Mouse (Mus musculus) E14TG2a.4 (cell line): ENCODE measurements around the gene Abhd18.
"Not testable (repeated sequence)": the region's sequence is repeated elsewhere in the genome, so short reads cannot be mapped to it uniquely, and the experiment has no call there.

Source experiments
- H3K27me3 ChIP-seq: 2 replicates; pipeline ENCODE4 v1.6.1; 2014; ENCODE audit warnings: low read length, control low read depth; ENCODE audit not compliant: insufficient read depth
- H3K36me3 ChIP-seq: 2 replicates; pipeline ENCODE4 v1.6.1; 2014; ENCODE audit warnings: low read length, control low read depth; ENCODE audit not compliant: insufficient read depth
- H3K4me1 ChIP-seq: replicated peaks from 2 replicates; pipeline ENCODE4 v1.6.1; 2014; ENCODE audit warnings: low read depth, low read length, control low read depth
- H3K4me3 ChIP-seq: replicated peaks from 2 replicates; pipeline ENCODE4 v1.5.1; 2014; ENCODE audit warnings: mild to moderate bottlenecking, low read length
- H3K9me3 ChIP-seq: 2 replicates; pipeline ENCODE4 v1.6.1; 2014; ENCODE audit warnings: low read length, control low read depth
- CTCF ChIP-seq: conservative IDR thresholded peaks from 2 replicates; pipeline ENCODE4 v1.5.1; 2014; ENCODE audit warnings: low read length
- NANOG ChIP-seq: IDR thresholded peaks from 2 replicates; pipeline ENCODE4 v1.6.1; 2014; ENCODE audit warnings: borderline replicate concordance, low read length, mixed read lengths
- POU5F1 ChIP-seq: IDR thresholded peaks from 2 replicates; pipeline ENCODE4 v1.6.1; 2014; ENCODE audit warnings: low read length, borderline replicate concordance

Gene Abhd18

DNA sequence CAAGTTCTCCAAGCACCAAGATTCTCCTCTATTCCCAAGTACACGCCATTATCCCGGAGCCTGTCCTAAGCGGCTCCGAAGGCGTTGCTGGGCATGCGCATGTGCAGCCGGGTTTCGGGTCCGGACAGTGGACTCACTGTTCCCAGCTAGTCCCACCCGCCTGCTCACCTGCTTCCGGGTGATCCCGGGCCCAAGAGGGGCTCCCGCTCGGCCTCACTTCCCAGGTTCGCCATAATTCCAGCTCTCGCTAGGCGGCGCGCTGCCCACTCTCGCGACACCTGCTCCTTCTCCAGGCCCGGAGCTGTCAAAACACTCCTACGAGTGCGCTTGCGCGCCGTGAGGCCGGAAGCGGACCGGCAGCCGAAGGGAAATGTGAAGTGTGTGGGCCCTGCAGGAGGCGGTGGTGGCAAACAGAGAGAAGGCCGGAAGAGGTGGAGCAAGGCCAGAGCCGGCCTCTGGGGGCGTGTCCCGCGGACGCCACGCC, 255 bp upstream of the Abhd18 start, which contains the start of gene Mfsd8:
Gene Mfsd8, minus strand, starts transcription at position 414 of the 484 bp plus-strand sequence.
- TF ChIP-seq CTCF: 0 out of 2 replicates have a peak, but pooled peaks have one; percentile 18
- not testable (repeated sequence) for H3K9me3 ChIP-seq, H3K36me3 ChIP-seq, H3K27me3 ChIP-seq, H3K4me1 ChIP-seq
- H3K4me3 ChIP-seq: peak within 1 kb of the TSS; percentile 81

DNA sequence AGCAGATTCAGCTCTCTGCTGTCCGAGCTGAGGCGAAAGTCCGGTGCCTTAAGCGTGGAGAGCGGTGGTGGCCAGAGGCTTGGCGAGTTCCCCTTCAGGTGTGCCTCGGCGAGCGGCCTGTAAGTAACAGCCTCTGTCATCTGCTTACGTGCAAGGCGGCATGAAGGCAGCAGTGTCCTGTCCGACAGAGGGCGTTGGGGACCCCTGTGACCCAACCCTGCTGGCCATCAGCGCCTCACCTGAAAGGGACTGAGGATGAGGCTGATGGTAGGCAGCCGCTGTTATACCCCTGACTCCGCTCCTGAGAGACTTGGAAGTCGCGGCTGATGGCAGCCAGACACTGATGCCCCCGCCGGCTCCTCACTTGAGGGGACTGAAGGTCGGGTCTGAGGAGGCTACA, 248 bp downstream of the Abhd18 start:
- H3K27me3 ChIP-seq, H3K9me3 ChIP-seq, H3K36me3 ChIP-seq, H3K4me1 ChIP-seq: not testable (repeated sequence)
- peak overlapping the region; percentile 81 for H3K4me3 ChIP-seq

DNA sequence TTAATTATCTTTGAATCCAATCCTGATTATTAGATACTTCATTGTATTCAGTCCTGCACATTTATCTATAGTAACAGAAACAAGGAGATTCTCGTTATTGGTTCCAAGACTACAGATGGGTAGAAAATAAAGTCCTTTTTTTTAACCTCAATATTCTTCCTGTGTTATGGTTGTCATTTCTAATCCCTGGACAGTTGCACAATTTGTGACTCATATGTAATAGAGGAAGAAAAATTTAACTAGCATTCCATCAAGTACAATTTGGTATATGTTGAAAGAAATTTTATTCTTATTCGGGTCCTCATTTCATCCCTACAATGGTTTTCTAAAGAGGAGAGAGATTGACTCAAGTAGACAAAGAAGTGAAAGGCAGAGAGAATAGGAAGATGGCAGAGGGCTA, 1.2 kb downstream of the Abhd18 start:
- H3K27me3 ChIP-seq, H3K9me3 ChIP-seq, H3K4me1 ChIP-seq, H3K36me3 ChIP-seq, H3K4me3 ChIP-seq: not testable (repeated sequence)

DNA sequence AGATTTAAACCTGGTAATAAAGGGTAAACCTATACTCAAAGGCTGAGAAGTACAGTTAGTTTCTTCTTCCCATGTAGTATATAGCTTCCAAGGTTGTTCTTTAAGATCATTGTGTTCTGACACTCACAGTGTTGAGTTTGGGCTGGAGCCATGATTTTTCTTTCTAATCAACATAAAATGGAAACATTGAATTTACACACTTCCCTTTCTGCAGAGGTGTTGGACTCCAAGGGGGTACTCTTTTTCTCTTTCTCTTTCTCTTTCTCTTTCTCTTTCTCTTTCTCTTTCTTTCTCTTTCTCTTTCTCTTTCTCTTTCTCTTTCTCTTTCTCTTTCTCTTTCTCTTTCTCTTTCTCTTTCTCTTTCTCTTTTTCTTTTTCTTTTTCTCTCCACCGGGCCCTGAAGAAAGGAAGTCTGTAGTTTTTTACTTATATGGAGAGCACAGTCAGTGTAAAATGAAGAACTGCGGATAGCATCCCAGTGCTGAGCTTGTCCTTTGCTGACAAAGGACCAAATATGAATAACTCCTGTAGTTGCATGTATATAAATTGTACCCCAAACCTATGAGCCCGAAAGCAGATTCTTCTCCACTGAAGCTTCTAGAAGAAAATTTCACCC, 6.5 kb downstream of the Abhd18 start:
- H3K36me3 ChIP-seq, H3K9me3 ChIP-seq, H3K4me1 ChIP-seq, H3K27me3 ChIP-seq, H3K4me3 ChIP-seq: not testable (repeated sequence)

DNA sequence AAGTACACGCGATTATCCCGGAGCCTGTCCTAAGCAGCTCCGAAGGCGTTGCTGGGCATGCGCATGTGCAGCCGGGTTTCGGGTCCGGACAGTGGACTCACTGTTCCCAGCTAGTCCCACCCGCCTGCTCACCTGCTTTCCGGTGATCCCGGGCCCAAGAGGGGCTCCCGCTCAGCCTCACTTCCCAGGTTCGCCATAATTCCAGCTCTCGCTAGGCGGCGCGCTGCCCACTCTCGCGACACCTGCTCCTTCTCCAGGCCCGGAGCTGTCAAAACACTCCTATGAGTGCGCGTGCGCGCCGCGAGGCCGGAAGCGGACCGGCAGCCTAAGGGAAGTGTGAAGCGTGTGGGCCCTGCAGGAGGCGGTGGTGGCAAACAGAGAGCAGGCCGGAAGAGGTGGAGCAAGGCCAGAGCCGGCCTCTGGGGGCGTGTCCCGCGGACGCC, 47.1 kb downstream of the Abhd18 start:
- H3K27me3 ChIP-seq, H3K4me1 ChIP-seq, H3K9me3 ChIP-seq, H3K36me3 ChIP-seq: not testable (repeated sequence)
- peak; percentile 18 for TF ChIP-seq CTCF
- peak overlapping the region; percentile 83 for H3K4me3 ChIP-seq

DNA sequence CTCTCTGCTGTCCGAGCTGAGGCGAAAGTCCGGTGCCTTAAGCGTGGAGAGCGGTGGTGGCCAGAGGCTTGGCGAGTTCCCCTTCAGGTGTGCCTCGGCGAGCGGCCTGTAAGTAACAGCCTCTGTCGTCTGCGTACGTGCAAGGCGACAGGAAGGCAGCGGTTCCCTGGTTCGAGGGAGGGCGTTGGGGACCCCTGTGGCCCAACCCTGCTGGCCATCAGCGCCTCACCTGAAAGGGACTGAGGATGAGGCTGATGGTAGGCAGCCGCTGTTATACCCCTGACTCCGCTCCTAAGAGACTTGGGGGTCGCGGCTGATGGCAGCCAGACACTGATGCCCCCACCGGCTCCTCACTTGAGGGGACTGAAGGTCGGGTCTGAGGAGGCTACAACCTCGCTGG, 47.6 kb downstream of the Abhd18 start:
- H3K27me3 ChIP-seq, H3K4me1 ChIP-seq, H3K9me3 ChIP-seq, H3K36me3 ChIP-seq: not testable (repeated sequence)
- H3K4me3 ChIP-seq: peak overlapping the region; percentile 83

DNA sequence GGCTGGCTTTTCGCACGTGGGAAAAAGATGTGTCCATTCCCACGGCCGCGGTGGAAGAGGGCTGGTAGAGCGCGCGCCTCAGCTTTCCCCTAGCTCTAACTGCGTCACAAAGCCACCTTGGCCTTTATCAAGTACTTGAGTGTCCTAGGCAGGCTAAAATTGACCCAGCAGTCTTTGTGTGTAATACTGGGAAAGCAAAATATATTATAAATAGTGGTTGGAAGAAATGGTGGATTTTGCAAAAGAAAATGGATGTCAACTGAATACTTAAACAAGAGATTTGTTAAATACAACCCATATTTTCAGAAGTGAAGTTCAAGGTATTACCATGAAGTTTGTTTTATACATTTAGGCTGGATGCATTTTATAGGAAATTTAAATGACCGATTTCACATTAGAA, 55.7 kb downstream of the Abhd18 start, which contains the start of gene 1700034I23Rik:
Gene 1700034I23Rik, minus strand, starts transcription at position 101 of the 400 bp plus-strand sequence.
- H3K36me3 ChIP-seq, H3K9me3 ChIP-seq, H3K4me3 ChIP-seq, H3K4me1 ChIP-seq, H3K27me3 ChIP-seq: not testable (repeated sequence)

DNA sequence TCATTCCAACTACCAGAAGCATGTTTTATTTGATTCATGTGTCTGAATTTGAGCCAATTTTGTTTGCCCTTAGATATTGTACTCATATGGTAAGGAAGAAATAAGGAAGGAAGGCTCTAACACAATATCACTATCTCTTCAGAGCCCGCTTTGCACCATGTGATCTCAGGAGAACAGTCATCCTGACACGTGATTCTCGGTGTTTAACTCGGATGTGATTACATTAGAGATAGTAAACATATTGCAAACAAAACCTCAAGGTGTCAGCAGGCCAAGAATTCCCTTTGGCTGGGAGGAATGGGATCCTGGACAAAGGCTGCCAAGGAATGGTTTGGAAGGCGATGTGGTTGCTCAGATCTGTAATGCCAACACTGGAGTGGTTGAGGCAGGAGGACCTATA, 91.4 kb downstream of the Abhd18 start:
- no peaks in the 10 kb centered on the region for H3K4me1 ChIP-seq
- H3K9me3 ChIP-seq: no peaks in the 10 kb centered on the region
- no peak overlapping the region for H3K4me3 ChIP-seq
- H3K27me3 ChIP-seq: no peaks in the 10 kb centered on the region
- no peaks in the 10 kb centered on the region for H3K36me3 ChIP-seq
- no peak for TF ChIP-seq POU5F1
- TF ChIP-seq NANOG: no peak
- TF ChIP-seq CTCF: no peak

DNA sequence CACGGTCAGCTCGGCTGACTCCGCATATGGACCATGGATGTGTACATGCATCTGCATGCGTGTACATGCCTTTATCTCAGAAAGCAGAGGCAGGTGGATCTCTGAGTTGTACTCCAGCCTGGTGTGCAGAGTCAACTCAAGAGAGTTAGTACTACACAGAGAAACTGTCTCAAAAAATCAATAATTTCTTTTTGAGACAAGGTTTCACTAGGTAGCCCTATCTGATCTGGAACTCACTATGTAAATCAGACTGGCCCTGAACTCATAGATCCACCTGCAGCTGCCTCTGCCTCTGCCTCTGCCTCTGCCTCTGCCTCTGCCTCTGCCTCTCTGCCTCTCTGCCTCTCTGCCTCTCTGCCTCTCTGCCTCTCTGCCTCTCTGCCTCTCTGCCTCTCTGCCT, 91.8 kb downstream of the Abhd18 start:
- no peak for TF ChIP-seq NANOG
- no peak for TF ChIP-seq CTCF
- TF ChIP-seq POU5F1: no peak
- Histone ChIP-seq H3K4me3 (no peak overlapping the region), H3K27me3 (no peaks in the 10 kb centered on the region), H3K36me3 (no peaks in the 10 kb centered on the region), H3K9me3 (no peaks in the 10 kb centered on the region), H3K4me1 (no peaks in the 10 kb centered on the region)

DNA sequence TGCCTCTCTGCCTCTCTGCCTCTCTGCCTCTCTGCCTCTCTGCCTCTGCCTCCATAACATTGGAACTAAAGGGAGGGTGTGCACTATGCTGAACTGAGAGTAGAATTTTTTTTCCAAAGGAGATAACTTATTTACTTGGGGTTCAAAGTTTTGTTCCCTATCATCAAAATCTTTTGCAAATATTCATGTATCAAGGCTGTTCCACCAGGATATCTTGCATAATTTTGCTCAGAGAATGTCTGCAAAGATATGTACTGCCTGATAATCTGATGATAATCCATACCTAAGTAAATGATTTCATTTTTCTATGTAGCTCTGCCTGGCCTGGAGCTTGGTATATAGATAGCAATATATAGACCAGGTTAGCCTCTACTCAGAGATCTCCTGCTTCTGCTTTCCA, 92.2 kb downstream of the Abhd18 start:
- no peaks in the 10 kb centered on the region for H3K4me1 ChIP-seq
- no peaks in the 10 kb centered on the region for H3K36me3 ChIP-seq
- no peaks in the 10 kb centered on the region for H3K27me3 ChIP-seq
- no peak overlapping the region for H3K4me3 ChIP-seq
- no peaks in the 10 kb centered on the region for H3K9me3 ChIP-seq
- TF ChIP-seq POU5F1 (no peak), CTCF (no peak), NANOG (no peak)
